Mouse (Mus musculus) lung, postnatal 0 days (tissue): ENCODE data around the gene Gpr137. TPM values are rescaled to one million over a fixed set of nuclear protein-coding genes. Genes with fewer than 3 reads are reported as not detected.
A peak's percentile ranks its signal among the peaks of the same experiment; 100 is the strongest.

Experiments used
- ATAC-seq: fragments of 200-750 bp; cut with Nextera tagmentation; 2 replicates; pipeline ENCODE4 v1.8.0; 2017; ENCODE audit warnings: moderate library complexity
- DNase-seq: peaks from one replicate; pipeline ENCODE4 v3.0.0-alpha.2; 2016; ENCODE audit warnings: low spot score
- H3K27ac ChIP-seq: fragments of 300-500 bp; sonication (generic); 2 replicates; pipeline ENCODE4 v1.5.1; 2014; ENCODE audit warnings: antibody characterized with exemption, mild to moderate bottlenecking, low read length, mixed read lengths
- H3K27me3 ChIP-seq: fragments of 300-500 bp; sonication (generic); replicated peaks from 2 replicates; pipeline ENCODE4 v1.6.1; 2014; ENCODE audit warnings: low read length, mixed read lengths; ENCODE audit not compliant: insufficient read depth
- H3K36me3 ChIP-seq: fragments of 300-500 bp; sonication (generic); 2 replicates; pipeline ENCODE4 v1.6.1; 2014; ENCODE audit warnings: low read length, mixed read lengths; ENCODE audit not compliant: insufficient read depth
- H3K4me1 ChIP-seq: fragments of 300-500 bp; sonication (generic); 2 replicates; pipeline ENCODE4 v1.6.1; 2014; ENCODE audit warnings: antibody characterized with exemption, low read depth, low read length, mixed read lengths; ENCODE audit not compliant: insufficient read depth
- H3K4me2 ChIP-seq: fragments of 300-500 bp; sonication (generic); replicated peaks from 2 replicates; pipeline ENCODE4 v1.6.1; 2014; ENCODE audit warnings: low read depth, mild to moderate bottlenecking, low read length, moderate library complexity, mixed read lengths
- H3K4me3 ChIP-seq: fragments of 300-500 bp; sonication (generic); 2 replicates; pipeline ENCODE4 v1.5.1; 2014; ENCODE audit warnings: low read depth, low read length
- H3K9ac ChIP-seq: fragments of 300-500 bp; sonication (generic); replicated peaks from 2 replicates; pipeline ENCODE4 v1.6.1; 2014; ENCODE audit warnings: low read depth, mild to moderate bottlenecking
- H3K9me3 ChIP-seq: fragments of 300-500 bp; sonication (generic); 2 replicates; pipeline ENCODE4 v1.6.1; 2016; ENCODE audit warnings: low read length, mixed read lengths
- CTCF ChIP-seq: IDR thresholded peaks from 2 replicates; pipeline ENCODE4 v1.5.1; 2016; ENCODE audit warnings: antibody characterized with exemption, mild to moderate bottlenecking
- EP300 ChIP-seq: IDR thresholded peaks from 2 replicates; pipeline ENCODE4 v1.6.1; 2016; ENCODE audit warnings: antibody characterized with exemption, mild to moderate bottlenecking, control low read depth
- WGBS: fragments of 180-500 bp; shearing (Covaris S2); extraction: QIAGEN DNeasy Blood & Tissue Kit; methylation state at CpG from one replicate; pipeline ENCODE4 v1.1.7; 2014; 5-methylcytosine and 5-hydroxymethylcytosine counted together
- polyA plus RNA-seq: library from polyadenylated mRNA; unstranded; fragments of >200 nt; fragmentation: Nextera tagmentation; extraction: Ambion mirVana; gene quantifications from 2 replicates; pipeline ENCODE4 v1.2.1, GENCODE M21; 2015

Gpr137 gene
- polyA plus RNA-seq, 1 experiment from 2014 or later: 33.5 TPM

GRCm38 (mm10) chr19:6925611-6926329 is 16.5 kb downstream of the Gpr137 start:
- no peak for TF ChIP-seq CTCF
- TF ChIP-seq EP300: no peak
- 13% methylated on average over 37 of the region's 40 CpGs for WGBS
- Histone ChIP-seq H3K27ac (no peak overlapping the region), H3K4me2 (peak overlapping the region; percentile 22), H3K27me3 (peaks cover 32% of the 10 kb centered on the region), H3K9ac (no peak overlapping the region), H3K36me3 (no peaks in the 10 kb centered on the region), H3K4me3 (0 out of 2 replicates have a peak overlapping the region, but pooled peaks have one; percentile 10), H3K9me3 (no peaks in the 10 kb centered on the region), H3K4me1 (peaks cover 15% of the 10 kb centered on the region)
- no peak for DNase-seq
- no peak for ATAC-seq

GRCm38 (mm10) chr19:6925307-6925573 is 17.0 kb downstream of the Gpr137 start, which contains the start of gene Catsperz:
TSS of gene Catsperz (minus strand) at chr19:6925380.
- H3K9me3 ChIP-seq: no peaks in the 10 kb centered on the region
- no peaks in the 10 kb centered on the region for H3K36me3 ChIP-seq
- peaks cover 19% of the 10 kb centered on the region for H3K4me1 ChIP-seq
- DNase-seq (peak; percentile 66), ATAC-seq (no peak)
- H3K9ac ChIP-seq: no peak within 1 kb of the TSS
- peak within 1 kb of the TSS; percentile 10; the same call in 1 of the 2 replicates for H3K4me3 ChIP-seq
- 3% methylated on average over 9 of the region's 9 CpGs for WGBS
- no peak within 1 kb of the TSS for H3K27ac ChIP-seq
- H3K4me2 ChIP-seq: peak within 1 kb of the TSS; percentile 22
- TF ChIP-seq EP300 (no peak), CTCF (no peak)
- peaks cover 32% of the 10 kb centered on the region for H3K27me3 ChIP-seq

DNA sequence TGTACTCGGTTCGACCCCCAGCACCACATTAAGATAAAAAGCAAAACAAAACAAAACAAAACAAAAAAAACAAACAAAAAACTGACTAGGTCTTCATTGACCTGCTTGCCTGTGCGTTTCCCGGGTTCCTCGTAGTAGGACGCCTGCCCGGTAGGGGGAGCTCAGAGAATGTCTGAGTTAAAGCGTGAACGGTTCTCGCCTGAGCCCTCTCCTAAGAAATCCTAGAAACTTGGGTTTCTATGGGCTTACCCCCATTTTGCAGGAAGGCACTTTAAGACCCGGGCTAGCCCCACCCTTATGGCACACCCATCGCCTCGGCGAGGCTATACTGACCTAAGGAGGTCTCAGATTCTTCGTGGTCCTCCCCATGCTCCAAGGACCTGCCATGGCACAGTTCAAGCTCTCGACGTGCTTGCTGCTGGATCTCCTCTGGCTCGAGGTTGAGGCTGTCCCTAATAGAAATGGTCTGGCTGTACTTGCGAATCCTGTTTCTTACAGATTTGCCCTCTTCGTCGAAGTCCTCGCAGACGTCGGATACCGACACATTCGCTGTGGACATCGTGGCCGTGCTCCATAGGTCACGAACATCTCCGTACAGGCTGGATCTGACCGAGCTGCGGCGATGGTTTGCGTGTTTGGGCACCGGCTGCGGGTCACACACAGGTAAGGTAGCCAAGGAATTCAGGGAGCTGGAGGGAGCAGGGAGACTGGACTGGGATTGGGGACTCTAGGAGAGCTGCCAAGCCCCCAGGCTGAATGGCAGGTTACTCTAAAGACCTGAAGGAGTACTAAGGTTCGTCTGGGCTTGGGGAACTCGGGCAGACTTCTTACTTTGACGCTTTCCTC is 17.6 kb downstream of the Gpr137 start:
- Histone ChIP-seq H3K4me2 (peak overlapping the region; percentile 22), H3K36me3 (no peaks in the 10 kb centered on the region), H3K9me3 (no peaks in the 10 kb centered on the region), H3K4me1 (peaks cover 24% of the 10 kb centered on the region), H3K27ac (no peak overlapping the region), H3K9ac (no peak overlapping the region), H3K27me3 (peaks cover 32% of the 10 kb centered on the region), H3K4me3 (peak overlapping the region; percentile 10; the same call in 1 of the 2 replicates)
- DNase-seq (peak; percentile 89), ATAC-seq (no peak)
- WGBS: 6% methylated on average over 39 of the region's 39 CpGs
- TF ChIP-seq EP300 (no peak), CTCF (peak; percentile 85)

- no peaks in the 10 kb centered on the region for H3K36me3 ChIP-seq
- peaks cover 30% of the 10 kb centered on the region for H3K27me3 ChIP-seq
- no peak overlapping the region for H3K4me3 ChIP-seq
- no peaks in the 10 kb centered on the region for H3K9me3 ChIP-seq
- DNase-seq: no peak
- ATAC-seq: no peak
- H3K9ac ChIP-seq: no peak overlapping the region
- WGBS: 68% methylated on average over 6 of the region's 6 CpGs
- TF ChIP-seq EP300: no peak
- no peak for TF ChIP-seq CTCF
- no peak overlapping the region for H3K27ac ChIP-seq
- peak overlapping the region; percentile 94; the same call in 1 of the 2 replicates for H3K4me2 ChIP-seq
- H3K4me1 ChIP-seq: peaks cover 24% of the 10 kb centered on the region
These were observed 19.2 kb downstream of the Gpr137 start for GRCm38 (mm10) chr19:6922901-6923735.

DNA sequence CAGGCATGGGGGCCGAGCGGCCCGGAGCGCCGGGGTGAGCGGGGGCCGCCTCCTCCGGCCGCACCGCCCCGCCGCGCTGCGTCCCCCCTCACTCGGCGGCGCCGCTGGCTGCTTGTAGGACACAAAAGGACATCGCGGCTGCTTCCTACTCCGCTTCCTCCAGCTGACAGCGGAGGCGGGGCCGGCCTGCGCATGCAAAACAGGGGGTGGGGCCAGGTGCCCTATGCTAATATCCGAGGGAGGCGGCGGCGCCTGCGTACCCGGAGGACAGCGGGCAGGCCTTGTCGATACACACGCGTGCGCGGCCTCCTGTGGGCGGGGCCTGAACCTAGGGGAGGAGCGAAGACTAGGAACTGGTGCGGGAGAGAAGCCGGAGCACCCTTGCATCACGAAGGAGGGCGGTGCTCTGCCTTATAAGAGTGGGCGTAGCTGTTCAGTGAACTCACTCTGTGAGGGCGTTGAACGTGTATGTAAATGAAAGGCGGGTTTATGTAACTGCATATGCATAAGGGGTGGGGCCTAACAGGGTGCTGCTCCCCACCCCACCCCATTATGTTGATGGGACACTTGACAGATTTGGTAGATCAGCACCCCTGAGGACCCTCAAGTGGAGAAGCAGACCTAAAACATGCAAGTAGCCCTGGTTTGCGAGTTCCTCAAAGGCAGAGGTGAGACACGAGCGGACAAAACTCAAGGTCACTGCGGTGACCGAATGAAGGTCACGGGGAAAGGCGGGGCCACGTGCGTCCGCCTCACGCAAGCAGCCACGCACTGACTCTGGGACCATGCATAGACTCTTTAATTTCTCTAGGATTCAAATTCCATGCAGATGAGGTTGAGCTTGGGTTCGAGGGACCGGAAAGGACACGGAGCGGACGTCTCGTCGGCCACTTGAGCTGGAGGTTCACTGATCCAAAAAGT is 20.4 kb downstream of the Gpr137 start, which contains the start of gene Esrra:
Gene Esrra, minus strand, starts transcription at position 167 of the 921 bp plus-strand sequence.
- peak; percentile 14; the same call in 1 of the 2 replicates for TF ChIP-seq CTCF
- no peak for TF ChIP-seq EP300
- H3K4me1 ChIP-seq: peaks cover 21% of the 10 kb centered on the region
- peak within 1 kb of the TSS; percentile 74 for H3K4me3 ChIP-seq
- peaks cover 18% of the 10 kb centered on the region for H3K27me3 ChIP-seq
- WGBS: 1% methylated on average over 48 of the region's 66 CpGs
- peak; percentile 100 for DNase-seq
- H3K9me3 ChIP-seq: no peaks in the 10 kb centered on the region
- peak; percentile 95 for ATAC-seq
- H3K9ac ChIP-seq: peak within 1 kb of the TSS; percentile 60
- peak within 1 kb of the TSS; percentile 94 for H3K4me2 ChIP-seq
- H3K27ac ChIP-seq: peak within 1 kb of the TSS; percentile 86
- H3K36me3 ChIP-seq: no peaks in the 10 kb centered on the region
